8 mouse cellular contexts compared by ENCODE assay signal in the genomic region with DNA sequence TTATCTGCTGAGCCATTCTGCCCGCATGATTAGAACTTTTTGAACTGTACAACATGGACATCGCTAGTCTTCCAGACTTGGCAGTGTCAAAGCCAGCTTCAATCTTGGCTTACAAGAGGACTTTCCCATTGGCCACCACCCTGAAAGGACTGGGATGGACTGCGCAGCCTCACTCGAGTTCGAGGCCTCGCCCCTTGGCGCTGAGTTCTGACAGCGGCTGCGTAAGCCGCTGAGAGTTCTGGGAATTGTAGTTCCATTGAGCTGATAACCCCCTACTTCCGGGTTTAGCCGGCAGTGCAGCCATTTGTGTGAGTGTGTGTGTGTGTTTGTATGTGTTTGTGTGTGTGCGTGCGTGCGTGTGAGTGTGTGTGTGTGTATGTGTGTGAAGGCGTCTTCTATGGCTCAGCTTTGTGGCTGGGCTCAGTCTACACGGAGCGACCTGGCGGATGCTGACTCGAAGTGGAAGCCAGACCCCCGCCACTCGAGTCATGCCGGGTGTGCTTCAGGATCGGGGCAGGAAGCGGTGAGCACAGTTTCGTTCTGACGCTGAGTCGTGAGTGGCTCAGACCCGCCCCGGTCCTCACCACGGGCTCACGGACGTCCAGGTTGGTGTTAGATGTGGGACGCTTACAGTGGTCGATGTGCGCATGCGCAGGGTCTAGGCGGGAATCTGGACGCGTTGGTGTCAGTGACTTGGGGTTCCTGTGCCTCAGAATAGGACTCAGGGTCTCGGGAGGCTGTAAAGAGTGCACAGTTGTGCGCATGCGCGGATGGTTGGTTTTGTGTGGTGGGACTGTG. TPM values are rescaled to one million over a fixed set of nuclear protein-coding genes. Genes with fewer than 3 reads are reported as not detected.
DNase-seq lines count a peak whose midpoint lies in the region; ATAC-seq lines count a peak whose summit lies in the region.

A gene (plus strand): TSS at position 291 of the 798 bp plus-strand sequence.

- peaks cover 3% of the 10 kb centered on the region; the same call in 1 of the 2 replicates for H3K36me3 ChIP-seq in hindbrain, embryonic 14.5 days (replicated peaks; ENCODE audit: control insufficient read depth, insufficient read depth)

- H3K9me3 ChIP-seq in hindbrain, embryonic 14.5 days (ENCODE audit: control insufficient read depth, low read length): peaks cover 5% of the 10 kb centered on the region; the same call in 1 of the 2 replicates

- H3K9ac ChIP-seq in hindbrain, embryonic 14.5 days: peak within 1 kb of the TSS; percentile 71

- peak within 1 kb of the TSS; percentile 82 for H3K27ac ChIP-seq in hindbrain, embryonic 14.5 days

- DNase-seq in R1 (ENCODE audit: low read depth, low spot score): peak; percentile 98
- peak; percentile 94 to 96 for DNase-seq in cerebellum, postnatal 25 days
- DNase-seq in frontal cortex, postnatal 25 days (ENCODE audit: low spot score in 2 of 2): peak; percentile 81 to 91
- DNase-seq in hindbrain, embryonic 14.5 days (ENCODE audit: low spot score): peak; percentile 99
- peak; percentile 92 to 95 for DNase-seq in layer of hippocampus, postnatal 36 days
- peak; percentile 98 for DNase-seq in lung, postnatal 36 days
- DNase-seq in retina, postnatal 1 day: peak; percentile 99
- peak; percentile 85 to 93 for DNase-seq in urinary bladder, adult 18-20 months (ENCODE audit: low spot score in 2 of 2)

- H3K27me3 ChIP-seq in hindbrain, embryonic 14.5 days (ENCODE audit: control insufficient read depth, insufficient read depth, low read length): no peaks in the 10 kb centered on the region

- H3K4me2 ChIP-seq in hindbrain, embryonic 14.5 days (replicated peaks): peak within 1 kb of the TSS; percentile 83

- WGBS in hindbrain, embryonic 14.5 days: 20% methylated on average over 44 of the region's 44 CpGs

- peak within 1 kb of the TSS; percentile 57 for H3K4me3 ChIP-seq in hindbrain, embryonic 14.5 days (replicated peaks; ENCODE audit: low read length)

- peaks cover 9% of the 10 kb centered on the region for H3K4me1 ChIP-seq in hindbrain, embryonic 14.5 days (replicated peaks; ENCODE audit: control insufficient read depth, insufficient read depth, low read length)

- ATAC-seq in hindbrain, embryonic 14.5 days (ENCODE audit: low FRiP score): peak; percentile 98

RNA-seq across cellular contexts. Expression of the gene that starts here (rescaled TPM):
- polyA plus RNA-seq in hindbrain, embryonic 14.5 days (2014; fragmentation: Nextera tagmentation; extraction: Ambion mirVana): 34.3 and 39.6 TPM in 2 replicates
- 10 to 100 TPM; 43.3 to 44.5 TPM for total RNA-seq in layer of hippocampus, postnatal 36 days (2021)

Comparison
In these comparisons a context has a peak if more than half of its experiments do, and no peak if none do; other contexts are left out.
1. Peak in every context shown above with its lines: DNase-seq, ATAC-seq, H3K4me3 ChIP-seq and H3K27ac ChIP-seq.